Mouse (Mus musculus): ENCODE data around the gene Gpr83. TPM values are rescaled to one million over a fixed set of nuclear protein-coding genes. Genes with fewer than 3 reads are reported as not detected.

Gpr83 gene
- total RNA-seq (2021) = 0.23 TPM in 1 of 2 replicates, not detected in the other
- long read RNA-seq, experiment 1 = 0 reads
- long read RNA-seq, experiment 2 = 0 reads

GRCm38 (mm10) chr9:14859868-14860639 lies at the start of gene Gpr83:
Gpr83 (plus strand) TSS chr9:14860210.
- peak; percentile 53 for DNase-seq

GRCm38 (mm10) chr9:14821396-14821795 lies 38.6 kb upstream of the Gpr83 start:
- DNase-seq = no peak

GRCm38 (mm10) chr9:14824840-14825239 lies 35.2 kb upstream of the Gpr83 start:
- no peak for DNase-seq

- no peak for DNase-seq
These were observed 32.1 kb upstream of the Gpr83 start for GRCm38 (mm10) chr9:14827875-14828274.

- no peak for DNase-seq
These were observed 28.0 kb upstream of the Gpr83 start for GRCm38 (mm10) chr9:14832046-14832445.

- no peak for DNase-seq
These were observed 24.5 kb upstream of the Gpr83 start for GRCm38 (mm10) chr9:14835335-14836075.

- DNase-seq = peak; percentile 29
These were observed 20.5 kb upstream of the Gpr83 start for GRCm38 (mm10) chr9:14839527-14839926.

GRCm38 (mm10) chr9:14839970-14840369 lies 20.0 kb upstream of the Gpr83 start:
- DNase-seq = no peak

GRCm38 (mm10) chr9:14841878-14842761 lies 17.9 kb upstream of the Gpr83 start:
- DNase-seq = peak; percentile 24

GRCm38 (mm10) chr9:14843311-14843857 lies 16.6 kb upstream of the Gpr83 start:
- no peak for DNase-seq

GRCm38 (mm10) chr9:14843901-14844300 lies 16.1 kb upstream of the Gpr83 start:
- no peak for DNase-seq

- DNase-seq = peak; percentile 14
These were observed 13.6 kb upstream of the Gpr83 start for GRCm38 (mm10) chr9:14846428-14846827.

GRCm38 (mm10) chr9:14848267-14848935 lies 11.6 kb upstream of the Gpr83 start:
- DNase-seq = no peak

GRCm38 (mm10) chr9:14854585-14854984 lies 5.4 kb upstream of the Gpr83 start:
- DNase-seq = no peak

GRCm38 (mm10) chr9:14856922-14857654 lies 2.9 kb upstream of the Gpr83 start:
- peak; percentile 29 for DNase-seq

- no peak for DNase-seq
These were observed 1.8 kb upstream of the Gpr83 start for GRCm38 (mm10) chr9:14858170-14858706.

- DNase-seq = no peak
These were observed 1.2 kb upstream of the Gpr83 start for GRCm38 (mm10) chr9:14858782-14859181.

GRCm38 (mm10) chr9:14863126-14863525 lies 3.1 kb downstream of the Gpr83 start:
- DNase-seq = no peak

GRCm38 (mm10) chr9:14864726-14865125 lies 4.7 kb downstream of the Gpr83 start:
- DNase-seq = no peak

- DNase-seq = peak; percentile 67
These were observed 6.9 kb downstream of the Gpr83 start for GRCm38 (mm10) chr9:14866957-14867356.

Data from adrenal gland, postnatal 14 days (tissue).